Mouse (Mus musculus) thymus, postnatal 14 days (tissue): ENCODE measurements around the gene Pafah1b1.

Experiments used
- DNase-seq: peaks from one replicate; pipeline ENCODE4 v3.0.0; 2021

Gene Pafah1b1

DNA sequence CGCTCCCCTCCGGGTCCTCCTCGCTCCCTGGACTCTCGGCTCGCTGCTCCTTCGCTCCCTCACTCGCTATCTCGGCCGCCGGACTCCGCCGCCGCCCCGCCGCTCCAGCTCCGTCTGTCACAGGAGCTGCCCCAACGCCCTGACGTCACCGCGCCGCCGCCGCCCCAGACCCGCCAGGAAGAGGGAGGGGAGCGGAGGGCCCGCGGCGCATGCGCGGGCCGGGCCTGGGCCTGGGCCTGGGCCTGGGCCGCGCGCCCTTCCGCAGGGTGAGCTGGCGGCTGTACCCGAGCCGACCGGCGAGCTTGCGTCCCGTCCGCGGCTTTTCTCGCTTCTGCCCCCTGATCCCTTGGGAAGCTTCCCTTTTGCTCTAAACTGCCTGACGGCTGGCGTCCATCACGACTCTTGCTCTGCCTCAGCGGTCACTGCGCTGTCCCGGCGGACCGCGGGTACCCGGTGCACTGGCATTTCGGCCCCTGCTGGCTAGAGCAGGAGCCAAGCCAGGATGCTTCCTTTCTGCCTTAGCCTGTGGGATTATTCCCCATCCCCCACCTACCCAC is at the start of gene Pafah1b1:
Gene Pafah1b1, minus strand, starts transcription at position 436 of the 557 bp plus-strand sequence.
- peak; percentile 98 for DNase-seq

DNA sequence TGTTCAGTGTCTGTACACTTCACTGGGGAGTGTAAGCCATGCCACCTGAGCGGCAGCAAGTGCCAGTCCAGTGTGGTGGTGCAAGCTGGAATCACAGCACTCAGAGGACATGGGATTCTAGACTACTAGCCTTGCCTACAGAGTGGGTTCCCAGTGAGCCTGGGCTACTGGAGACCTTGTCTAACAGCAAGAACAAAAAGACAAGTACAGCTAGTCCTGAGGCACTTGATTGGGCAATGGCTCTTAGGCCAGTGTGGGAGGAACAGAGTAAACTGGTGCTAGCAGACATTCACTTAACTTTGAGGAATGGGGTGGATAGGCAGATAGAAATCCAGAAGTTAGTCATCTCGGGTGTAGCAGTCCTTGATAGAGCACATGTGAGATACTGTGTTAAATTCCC is 47.9 kb upstream of the Pafah1b1 start:
- no peak for DNase-seq

DNA sequence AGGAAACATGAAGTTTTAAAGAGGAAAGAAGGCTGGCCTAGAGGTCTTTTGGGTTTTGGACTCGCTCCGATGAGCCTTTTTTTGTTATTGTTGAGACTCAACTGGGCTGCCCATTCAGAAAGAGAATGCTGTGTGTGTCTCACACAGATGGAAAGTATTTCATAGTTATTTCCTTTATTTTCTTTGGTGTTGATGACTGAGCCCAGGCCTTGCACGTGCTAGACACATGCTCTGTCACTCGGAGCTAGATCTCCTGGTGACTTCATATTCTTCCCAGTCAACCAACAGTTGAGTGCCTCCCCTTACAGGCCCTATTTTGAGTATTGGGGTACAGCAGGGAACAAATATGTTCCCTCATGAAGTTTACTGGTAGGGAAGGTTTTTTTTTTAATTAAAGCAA is 47.2 kb upstream of the Pafah1b1 start:
- DNase-seq = no peak

- no peak for DNase-seq
These were observed 46.8 kb upstream of the Pafah1b1 start for GRCm38 (mm10) chr11:74771234-74771633.

- DNase-seq = peak; percentile 94
These were observed 46.2 kb upstream of the Pafah1b1 start, which contains the start of gene Mettl16 for GRCm38 (mm10) chr11:74770595-74771207. TSS of gene Mettl16 (plus strand) at chr11:74770830.

GRCm38 (mm10) chr11:74770037-74770436 is 45.6 kb upstream of the Pafah1b1 start:
- peak; percentile 7 for DNase-seq

DNA sequence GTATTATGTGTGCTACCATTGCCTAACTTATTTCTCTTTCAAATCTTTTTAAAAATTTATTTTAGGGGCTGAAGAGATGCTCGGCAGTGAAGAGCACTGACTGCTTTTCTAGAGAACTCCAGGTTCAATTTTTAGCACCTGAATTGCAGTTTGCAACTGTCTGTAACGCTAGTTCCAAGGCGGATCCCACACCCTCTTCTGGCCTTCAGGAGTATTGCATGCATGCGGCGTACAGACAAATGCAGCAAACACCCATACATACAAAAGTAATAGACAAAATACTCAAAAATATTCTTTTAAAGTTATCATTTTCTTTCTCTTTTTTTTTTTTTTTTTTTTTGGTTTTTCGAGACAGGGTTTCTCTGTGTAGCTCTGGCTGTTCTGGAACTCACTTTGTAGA is 43.6 kb upstream of the Pafah1b1 start:
- peak; percentile 68 for DNase-seq

DNA sequence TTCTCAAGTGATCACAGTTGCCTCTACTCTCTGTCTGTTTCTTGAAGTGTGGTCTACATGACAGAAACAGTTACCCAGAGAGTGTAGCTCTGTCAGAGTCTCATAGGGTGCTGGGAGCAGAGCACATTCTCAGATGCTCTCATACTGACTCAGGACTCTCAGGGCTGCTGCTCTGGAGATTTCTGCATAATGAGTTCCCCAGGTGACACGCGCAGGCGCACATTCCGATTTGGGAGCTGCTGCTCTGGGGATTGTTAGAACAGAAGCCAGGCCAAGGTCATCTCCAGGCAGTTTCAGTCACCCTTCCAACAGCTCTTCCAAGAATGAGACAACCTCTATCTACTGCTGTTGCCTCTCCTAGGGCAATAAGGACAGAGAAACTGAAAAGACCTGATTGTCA is 43.0 kb upstream of the Pafah1b1 start:
- no peak for DNase-seq

DNA sequence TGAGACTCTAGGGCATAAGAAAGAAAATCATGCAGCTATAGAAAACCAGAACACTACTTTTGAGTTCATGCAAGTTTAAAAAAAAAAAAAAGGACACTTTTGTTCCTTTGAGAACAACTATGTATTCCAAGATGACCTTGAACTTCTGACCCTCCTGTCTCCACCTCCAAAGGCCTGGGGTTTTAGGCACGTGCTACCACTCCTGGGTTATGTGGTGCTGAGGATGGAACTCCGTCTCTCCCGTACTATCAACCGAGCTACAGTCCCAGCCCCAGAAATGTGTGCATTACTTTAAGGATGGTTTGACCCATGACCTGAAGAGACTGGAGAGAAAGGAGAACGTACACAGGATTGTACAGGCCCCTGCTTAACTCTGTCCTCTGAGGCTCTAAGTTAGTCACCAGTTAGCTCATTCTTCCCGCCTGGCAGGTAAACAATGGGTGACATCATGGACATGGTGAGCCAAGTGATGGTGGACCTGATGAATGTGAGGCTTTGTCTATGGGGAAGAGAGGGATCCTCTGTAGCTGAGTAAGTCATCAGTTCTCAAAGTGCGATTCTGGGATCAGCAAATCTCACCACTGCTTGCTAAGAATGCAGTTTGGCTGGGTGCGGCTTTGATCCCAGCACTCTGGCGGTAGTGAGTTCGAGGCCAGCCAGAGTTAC is 39.6 kb upstream of the Pafah1b1 start:
- no peak for DNase-seq

DNA sequence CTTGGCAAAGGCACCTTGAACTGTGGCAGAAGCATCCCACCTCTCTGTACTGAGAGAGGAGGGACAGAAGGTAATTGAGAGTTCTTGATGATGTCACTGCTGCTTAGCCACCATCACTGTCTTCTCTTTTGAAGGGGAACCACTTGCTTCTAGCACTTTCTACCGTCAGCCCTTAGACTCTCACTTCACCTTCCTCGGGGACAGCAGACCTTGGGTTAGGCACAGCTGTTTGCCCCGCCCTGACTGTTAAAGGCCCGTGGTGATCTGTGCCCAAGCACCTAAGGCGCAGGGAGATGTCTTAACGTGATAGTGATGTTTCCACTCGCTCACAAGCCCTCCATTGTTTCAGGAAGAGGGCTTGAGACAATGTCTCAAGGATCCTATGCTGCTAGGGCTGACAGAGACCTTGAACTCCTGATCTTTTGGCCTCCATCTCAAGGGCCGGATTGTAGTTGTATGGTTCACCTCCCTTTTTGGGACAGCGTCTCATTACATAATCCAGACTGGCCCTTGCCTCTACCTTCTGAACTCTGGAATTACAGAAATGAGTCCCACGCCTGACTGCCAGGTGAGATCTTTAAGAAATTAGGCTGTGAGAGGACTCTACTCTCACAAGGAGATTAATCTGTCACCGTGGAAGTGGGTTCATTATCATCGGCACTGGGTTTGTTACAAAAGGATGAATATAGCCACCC is 36.7 kb upstream of the Pafah1b1 start:
- no peak for DNase-seq

DNA sequence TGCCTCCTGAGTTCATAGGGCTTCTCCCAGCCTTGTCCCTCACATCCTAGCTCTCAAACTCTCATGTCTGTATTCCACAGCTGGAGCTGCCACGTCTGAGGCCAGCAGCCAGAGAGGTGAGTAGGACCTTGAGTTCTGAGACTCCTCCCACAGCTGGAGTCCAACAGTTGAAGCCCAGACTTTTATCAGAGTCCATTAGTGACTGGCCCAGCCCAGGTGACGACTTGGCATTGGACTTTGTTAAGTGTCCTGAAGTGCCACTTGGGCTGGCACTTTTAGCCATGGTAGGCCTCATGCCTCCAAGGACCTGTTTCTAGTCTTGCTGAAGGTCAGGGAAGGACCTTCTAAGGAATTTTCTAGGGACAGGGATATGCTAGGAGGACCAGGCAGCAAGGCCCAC is 32.2 kb upstream of the Pafah1b1 start:
- DNase-seq = no peak

GRCm38 (mm10) chr11:74751352-74752066 is 27.0 kb upstream of the Pafah1b1 start:
- no peak for DNase-seq

- DNase-seq = no peak
These were observed 26.3 kb upstream of the Pafah1b1 start for GRCm38 (mm10) chr11:74750662-74751351.

- no peak for DNase-seq
These were observed 24.8 kb upstream of the Pafah1b1 start for GRCm38 (mm10) chr11:74749241-74749640.

DNA sequence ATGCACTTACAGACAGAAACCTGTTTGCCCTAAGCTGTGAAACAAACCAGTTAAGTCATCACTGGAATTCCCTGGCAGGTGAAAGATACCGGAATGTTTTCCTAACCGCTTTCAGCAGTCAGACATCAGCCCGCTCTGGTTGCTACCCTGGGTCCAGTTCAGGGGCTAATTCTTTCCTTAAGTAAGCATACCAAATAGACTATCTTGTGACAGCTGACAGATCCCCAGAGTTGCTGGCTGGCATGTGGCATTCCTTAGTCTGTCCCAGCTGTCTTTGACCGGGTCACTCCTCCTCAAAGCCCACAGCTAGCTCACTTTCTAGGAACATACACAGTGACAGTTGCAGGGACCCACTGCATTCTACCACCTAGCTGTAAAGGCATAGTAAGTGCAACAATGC is 23.6 kb upstream of the Pafah1b1 start:
- DNase-seq = no peak

DNA sequence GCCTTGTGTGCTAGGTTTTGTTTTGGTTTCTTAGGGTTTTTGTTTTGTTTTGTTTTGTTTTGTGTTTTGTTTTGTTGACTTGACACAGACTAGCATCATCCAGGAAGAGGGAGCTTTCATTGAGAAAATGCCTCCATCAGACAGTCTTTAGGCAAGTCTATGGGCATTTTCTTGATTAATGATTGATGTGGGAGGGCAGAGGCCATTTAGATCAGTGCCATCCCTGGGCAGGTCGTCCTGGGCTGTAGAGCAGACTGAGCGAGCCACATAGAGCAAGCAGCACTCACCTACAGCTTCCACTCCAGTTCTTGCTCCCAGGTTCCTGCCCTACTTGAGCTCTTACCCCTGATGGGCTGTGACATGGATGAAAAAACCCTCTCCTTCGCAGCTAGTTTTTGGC is 13.4 kb upstream of the Pafah1b1 start:
- DNase-seq = no peak

DNA sequence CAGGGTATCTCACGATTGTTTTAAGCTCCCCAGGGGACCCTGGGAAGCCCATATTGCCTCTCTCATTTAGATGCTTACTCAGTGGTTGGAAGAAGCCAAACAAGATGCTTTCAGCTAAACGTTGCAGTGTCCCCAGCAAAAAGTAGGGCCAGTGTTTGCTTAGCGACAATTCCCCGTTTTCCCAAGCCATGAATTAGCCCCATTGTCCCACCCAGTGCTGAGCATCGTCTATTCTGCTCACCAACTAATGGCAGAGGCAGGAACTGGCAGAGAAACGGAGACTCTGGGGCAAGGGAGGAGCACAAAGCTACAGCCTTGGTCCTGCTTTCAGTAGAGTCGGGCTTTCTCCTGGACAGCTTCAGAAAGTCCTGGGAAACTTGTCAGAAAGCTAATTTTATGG is 10.4 kb upstream of the Pafah1b1 start:
- no peak for DNase-seq

DNA sequence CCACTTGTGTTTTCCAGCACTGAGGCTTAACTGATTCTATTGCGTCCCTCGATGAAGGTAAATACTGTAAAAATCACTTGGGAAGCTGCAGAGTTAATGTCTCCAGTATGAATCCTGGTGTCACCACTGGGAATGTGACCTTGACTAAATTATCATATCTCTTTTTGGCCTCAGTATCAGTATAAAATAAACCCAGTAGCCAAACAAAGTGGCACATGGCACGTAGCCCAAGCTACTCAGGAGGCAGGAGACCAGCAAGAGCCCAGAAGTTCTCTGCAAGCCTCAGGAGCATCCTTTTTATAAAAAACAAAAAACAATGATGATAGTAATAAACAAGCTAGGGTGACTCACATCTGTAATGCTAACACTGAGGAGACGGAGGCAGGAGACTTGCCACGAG is 711 bp upstream of the Pafah1b1 start:
- no peak for DNase-seq

DNA sequence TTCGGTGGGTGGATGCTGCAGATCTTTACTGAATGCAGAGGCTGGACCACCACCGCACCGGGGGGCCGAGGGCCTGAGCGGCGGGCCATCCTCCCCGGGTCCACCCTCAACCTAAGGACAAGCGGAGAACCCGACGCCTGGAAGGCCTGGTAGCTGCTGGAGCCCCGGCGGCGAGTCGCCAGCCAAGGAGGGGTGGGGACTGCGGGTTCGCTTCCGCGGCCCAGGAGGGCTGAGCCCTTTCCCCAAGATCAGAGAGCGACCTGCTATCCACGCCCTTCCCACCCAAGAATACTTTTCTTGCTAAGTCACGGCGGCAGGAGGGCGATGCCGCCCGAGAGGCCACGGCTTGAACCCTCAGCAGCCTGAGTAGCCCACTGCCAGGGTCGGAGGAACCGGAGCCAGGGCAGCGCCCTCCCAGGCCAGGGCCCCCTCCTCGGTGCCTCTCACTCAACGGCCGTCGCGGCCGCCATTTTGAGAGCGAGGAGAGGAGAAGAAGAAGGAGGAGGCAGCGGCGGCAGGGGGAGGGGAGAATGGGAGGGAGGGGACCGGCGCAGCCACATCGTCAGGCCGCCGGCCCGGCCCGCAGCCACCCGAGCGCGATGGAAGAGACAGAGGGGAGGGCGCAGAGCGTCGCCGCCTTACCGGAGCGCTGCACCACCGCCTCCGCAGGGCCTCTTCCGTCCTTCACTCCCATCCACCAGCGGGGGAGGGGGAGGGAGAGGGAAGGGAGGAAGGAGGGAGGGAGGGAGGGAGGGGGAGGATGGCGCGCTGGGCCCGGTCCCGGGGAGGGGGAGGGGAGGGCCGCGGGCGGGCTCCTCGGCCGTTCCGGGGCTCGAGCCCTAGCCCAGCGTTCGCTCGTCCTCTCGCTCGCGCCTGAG is 874 bp downstream of the Pafah1b1 start:
- peak; percentile 89 for DNase-seq

DNA sequence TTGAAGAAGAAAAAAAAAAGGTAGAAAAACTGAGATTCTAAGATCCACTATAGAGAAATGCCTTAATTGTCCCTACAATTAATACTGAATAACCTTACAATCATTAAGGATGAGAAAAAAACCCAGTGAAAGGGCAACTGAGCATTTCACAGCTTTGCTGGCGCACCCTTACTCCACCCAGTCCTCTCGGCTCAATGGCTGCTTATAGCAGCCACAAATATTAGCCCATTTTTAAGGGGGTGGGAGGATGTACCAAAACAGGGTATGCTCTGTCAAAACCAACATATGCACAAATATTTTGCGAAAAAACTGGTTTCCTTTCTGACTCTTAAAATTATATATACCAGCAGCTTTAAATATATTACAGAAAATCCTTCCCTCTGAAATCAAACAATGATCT is 2.5 kb downstream of the Pafah1b1 start:
- no peak for DNase-seq

- no peak for DNase-seq
These were observed 3.3 kb downstream of the Pafah1b1 start for GRCm38 (mm10) chr11:74721141-74721540.

DNA sequence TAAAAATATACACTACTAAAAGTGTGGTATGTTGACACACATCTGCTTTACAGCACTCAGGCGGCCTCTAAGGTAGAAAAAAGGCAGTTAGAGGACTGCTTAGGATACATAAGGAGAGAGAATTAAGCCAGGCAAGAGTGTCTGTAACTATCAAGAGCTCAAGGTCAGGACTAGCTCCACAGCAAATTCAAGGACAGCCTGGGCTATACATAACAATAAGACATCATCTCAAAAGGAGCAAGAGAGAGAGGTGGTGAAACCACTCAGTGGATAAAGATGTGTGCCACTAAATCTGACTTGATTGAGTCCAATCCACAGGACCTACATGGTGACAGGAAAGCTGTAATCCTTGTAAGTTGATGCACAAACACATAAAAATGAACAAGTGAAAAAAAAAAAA is 3.8 kb downstream of the Pafah1b1 start:
- DNase-seq = no peak
